In genomic region chr3:133791361-133791760, GRCm38 (mm10) we compare ENCODE assay signal across 23 mouse cellular contexts.
A peak's percentile ranks its signal among the peaks of the same experiment; 100 is the strongest.
DNase-seq lines count a peak whose midpoint lies in the region; ATAC-seq and TF ChIP-seq lines count a peak whose summit lies in the region.
"Had no signal": no experiment of that assay in that cellular context is flagged by ENCODE, and none has a peak within 500 bp of the region (broad histone marks: within the 10 kb centered on the region; RNA-seq: fewer than 3 reads in every experiment).

No protein-coding gene starts in this region.

- H3K36me3 ChIP-seq in kidney, adult 2 months (ENCODE audit: control insufficient read depth, insufficient read depth, low read length) = no peaks in the 10 kb centered on the region
- no peaks in the 10 kb centered on the region for H3K36me3 ChIP-seq in liver, adult 2 months (ENCODE audit: control insufficient read depth, insufficient read depth, low read length)
- H3K36me3 ChIP-seq in liver, embryonic 12.5 days = no peaks in the 10 kb centered on the region
- H3K36me3 ChIP-seq: G1E had no signal

- no peak overlapping the region for H3K4me2 ChIP-seq in liver, embryonic 12.5 days

- H3K4me1 ChIP-seq in kidney, adult 2 months (ENCODE audit: control insufficient read depth, insufficient read depth, low read length) = no peaks in the 10 kb centered on the region
- no peaks in the 10 kb centered on the region; the same call in 1 of the 2 replicates for H3K4me1 ChIP-seq in liver, adult 2 months (ENCODE audit: control insufficient read depth, insufficient read depth, low read length)
- no peaks in the 10 kb centered on the region for H3K4me1 ChIP-seq in liver, embryonic 12.5 days

- H3K27me3 ChIP-seq in kidney, adult 2 months (replicated peaks; ENCODE audit: control insufficient read depth, insufficient read depth, low read length) = no peaks in the 10 kb centered on the region
- no peaks in the 10 kb centered on the region for H3K27me3 ChIP-seq in liver, adult 2 months (ENCODE audit: control insufficient read depth, insufficient read depth, low read length)
- no peaks in the 10 kb centered on the region for H3K27me3 ChIP-seq in liver, embryonic 12.5 days (replicated peaks)
- H3K27me3 ChIP-seq: CH12.LX, Patski had no signal

- TF ChIP-seq POLR2A in kidney, adult 2 months (IDR thresholded peaks at IDR 0.05; ENCODE audit: low read depth, low read length) = no peak
- TF ChIP-seq POLR2A in liver, adult 2 months (IDR thresholded peaks at IDR 0.05; ENCODE audit: extremely low read depth, insufficient read depth, low read length) = no peak

- H3K9ac ChIP-seq in liver, adult 2 months (ENCODE audit: low read depth, low read length) = no peak overlapping the region
- H3K9ac ChIP-seq in liver, embryonic 12.5 days = no peak overlapping the region

- DNase-seq in kidney, adult 2 months = peak; percentile 43
- no peak for DNase-seq in kidney, postnatal 14 days
- peak; percentile 46 for DNase-seq in kidney, adult 9 months
- DNase-seq in kidney, postnatal 25 days = no peak
- DNase-seq in liver, adult 2 months (ENCODE audit: extremely low read depth, low read depth, low spot score) = peak; percentile 91
- peak; percentile 28 for DNase-seq in 416B (ENCODE audit: low read depth)
- DNase-seq: adrenal gland, adult 2 months; adrenal gland, adult 8-10 months; adrenal gland, postnatal 10 days; adrenal gland, postnatal 14 days; adrenal gland, postnatal 25 days; adrenal gland, postnatal 36 days; B cell, adult 2 months; cerebellum, adult 11 months; cerebellum, adult 11-12 months; cerebellum, adult 18-20 months had no signal

- no peak for TF ChIP-seq CTCF in kidney, adult 2 months (conservative IDR thresholded peaks at IDR 0.05; ENCODE audit: insufficient read depth, insufficient read length, low read depth, low read length)
- no peak for TF ChIP-seq CTCF in liver, adult 2 months (IDR thresholded peaks at IDR 0.05; ENCODE audit: low read depth, low read length)

- H3K79me2 ChIP-seq in liver, adult 2 months (ENCODE audit: control insufficient read depth, insufficient read depth, low read length) = no peaks in the 10 kb centered on the region

- 88% methylated on average over 2 of the region's 2 CpGs for WGBS in kidney, adult 2 months
- 85% methylated on average over 2 of the region's 2 CpGs for WGBS in liver, adult 2 months
- 73% methylated on average over 2 of the region's 2 CpGs for WGBS in liver, embryonic 12.5 days (ENCODE audit: insufficient replicate concordance)

- H3K9me3 ChIP-seq in liver, embryonic 12.5 days (replicated peaks) = no peaks in the 10 kb centered on the region
- H3K9me3 ChIP-seq: G1E had no signal

- H3K4me3 ChIP-seq in kidney, adult 2 months (ENCODE audit: insufficient read depth, low read depth, low read length) = no peak overlapping the region
- H3K4me3 ChIP-seq in liver, adult 2 months (ENCODE audit: insufficient read depth, low read depth, low read length) = no peak overlapping the region
- H3K4me3 ChIP-seq in liver, embryonic 12.5 days = no peak overlapping the region

- no peak overlapping the region for H3K27ac ChIP-seq in kidney, adult 2 months (ENCODE audit: insufficient read depth, low read depth, low read length)
- H3K27ac ChIP-seq in liver, adult 2 months (replicated peaks; ENCODE audit: insufficient read depth, low read depth, low read length) = no peak overlapping the region
- H3K27ac ChIP-seq in liver, embryonic 12.5 days = no peak overlapping the region

- ATAC-seq in liver, embryonic 12.5 days = no peak
- ATAC-seq in megakaryocyte progenitor cell, adult 5-6 weeks (replicated peaks; ENCODE audit: poor library complexity) = no peak
- ATAC-seq: activated CD4-positive, CD25-positive, alpha-beta regulatory T cell, adult 4 months; CD4-positive, CD25-positive, alpha-beta regulatory T cell, adult 4 months; Patski had no signal

Comparison
In these comparisons a context has a peak if more than half of its experiments do, and no peak if none do; other contexts are left out.
1. DNase-seq: peak in kidney, adult 2 months (single experiment), kidney, adult 9 months (single experiment), liver, adult 2 months (single experiment) and 416B (single experiment); none in kidney, postnatal 14 days (single experiment) and kidney, postnatal 25 days (0 of 2).